Mouse (Mus musculus) embryonic facial prominence, embryonic 12.5 days (tissue): ENCODE measurements at regions not wholly inside any gene's neighbourhood (a gene's known extent, or its start where the extent isn't known, plus 50 kb on each side); places are given as distances from the start of the nearest gene placed in this dataset.
A peak's percentile ranks its signal among the peaks of the same experiment; 100 is the strongest.

Source experiments
- ATAC-seq: fragments of 200-750 bp; cut with Nextera tagmentation; 2 replicates; pipeline ENCODE4 v1.8.0; 2017; ENCODE audit not compliant: insufficient number of reproducible peaks, insufficient read depth, low FRiP score, low TSS enrichment
- H3K27ac ChIP-seq: fragments of 300-500 bp; sonication (generic); 2 replicates; pipeline ENCODE4 v1.5.1; 2016; ENCODE audit warnings: mild to moderate bottlenecking
- H3K27me3 ChIP-seq: fragments of 300-500 bp; sonication (generic); 2 replicates; pipeline ENCODE4 v1.6.1; 2016; ENCODE audit warnings: mild to moderate bottlenecking, moderate library complexity
- H3K36me3 ChIP-seq: fragments of 300-500 bp; sonication (generic); 2 replicates; pipeline ENCODE4 v1.6.1; 2016; ENCODE audit warnings: mild to moderate bottlenecking
- H3K4me1 ChIP-seq: fragments of 300-500 bp; sonication (generic); 2 replicates; pipeline ENCODE4 v1.6.1; 2016
- H3K4me2 ChIP-seq: fragments of 300-500 bp; sonication (generic); replicated peaks from 2 replicates; pipeline ENCODE4 v1.6.1; 2016; ENCODE audit warnings: mild to moderate bottlenecking, moderate library complexity
- H3K4me3 ChIP-seq: fragments of 300-500 bp; sonication (generic); 2 replicates; pipeline ENCODE4 v1.5.1; 2016; ENCODE audit warnings: mild to moderate bottlenecking
- H3K9ac ChIP-seq: fragments of 300-500 bp; sonication (generic); 2 replicates; pipeline ENCODE4 v1.6.1; 2016; ENCODE audit warnings: mild to moderate bottlenecking, moderate library complexity
- H3K9me3 ChIP-seq: fragments of 300-500 bp; sonication (generic); 2 replicates; pipeline ENCODE4 v1.6.1; 2016; ENCODE audit warnings: mild to moderate bottlenecking, moderate library complexity
- WGBS: fragments of 180-500 bp; shearing (Covaris S2); methylation state at CpG from one replicate; pipeline ENCODE4 v1.1.7; 2016; 5-methylcytosine and 5-hydroxymethylcytosine counted together

- H3K4me1 ChIP-seq: no peaks in the 10 kb centered on the region
- H3K4me2 ChIP-seq: no peak overlapping the region
- H3K27ac ChIP-seq: no peak overlapping the region
- no peaks in the 10 kb centered on the region for H3K9me3 ChIP-seq
- WGBS: 66% methylated on average over 3 of the region's 3 CpGs
- H3K4me3 ChIP-seq: no peak overlapping the region
- ATAC-seq: no peak
- no peaks in the 10 kb centered on the region for H3K36me3 ChIP-seq
- H3K9ac ChIP-seq: no peak overlapping the region
- no peaks in the 10 kb centered on the region for H3K27me3 ChIP-seq
These were observed 1220.8 kb upstream of the Pabpc4l start for GRCm38 (mm10) chr3:47668824-47669223.

- ATAC-seq: peak; percentile 15; the same call in 1 of the 2 replicates
- Histone ChIP-seq H3K4me1 (no peaks in the 10 kb centered on the region), H3K9me3 (no peaks in the 10 kb centered on the region), H3K4me2 (no peak overlapping the region), H3K9ac (no peak overlapping the region), H3K27me3 (no peaks in the 10 kb centered on the region), H3K27ac (no peak overlapping the region), H3K4me3 (no peak overlapping the region), H3K36me3 (no peaks in the 10 kb centered on the region)
- WGBS: 18% methylated on average over 1 of the region's 1 CpGs
These were observed 1214.5 kb upstream of the Pabpc4l start for GRCm38 (mm10) chr3:47662484-47662883.

- no peak overlapping the region for H3K4me2 ChIP-seq
- ATAC-seq: no peak
- no peaks in the 10 kb centered on the region for H3K36me3 ChIP-seq
- H3K27me3 ChIP-seq: no peaks in the 10 kb centered on the region
- WGBS: 88% methylated on average over 1 of the region's 1 CpGs
- H3K27ac ChIP-seq: no peak overlapping the region
- H3K9ac ChIP-seq: no peak overlapping the region
- no peaks in the 10 kb centered on the region for H3K9me3 ChIP-seq
- no peak overlapping the region for H3K4me3 ChIP-seq
- H3K4me1 ChIP-seq: no peaks in the 10 kb centered on the region
These were observed 1212.5 kb upstream of the Pabpc4l start for GRCm38 (mm10) chr3:47660531-47660930.
